Mouse (Mus musculus) erythroblast, embryonic 14.5 days (primary cell): ENCODE measurements around the gene Prr7.

Experiments used
- GATA1 ChIP-seq: IDR thresholded peaks from 2 replicates; pipeline ENCODE4 v1.6.1; 2012; ENCODE audit warnings: low read length, inconsistent platforms, mixed read lengths
- TAL1 ChIP-seq: IDR thresholded peaks from 3 replicates; pipeline ENCODE4 v1.6.1; 2012; ENCODE audit warnings: low read length, inconsistent platforms, mixed read lengths

DNA sequence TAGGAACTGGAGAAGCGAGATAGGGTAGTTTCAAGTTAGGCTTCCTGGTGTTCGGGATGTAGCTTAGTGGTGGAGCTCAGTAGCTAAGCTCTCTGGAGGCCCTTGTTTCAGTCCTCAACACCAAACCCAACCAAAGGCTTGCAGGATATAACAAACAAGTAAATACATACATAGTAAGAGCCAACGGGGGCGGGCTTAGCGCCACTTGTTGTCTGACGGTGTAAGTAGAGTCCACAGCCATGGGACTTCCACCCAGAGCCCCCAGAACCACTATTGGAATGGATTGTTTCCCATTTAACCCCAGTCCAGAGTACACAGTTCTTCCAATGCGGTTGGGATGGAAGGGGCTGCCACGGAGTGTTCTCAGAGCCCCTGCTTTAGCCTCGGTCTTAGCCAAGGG is 49.8 kb downstream of the Prr7 start:
- TF ChIP-seq GATA1, result no peak
- no peak for TF ChIP-seq TAL1
